Mouse (Mus musculus): ENCODE data around the gene Psma5. TPM values are rescaled to one million over a fixed set of nuclear protein-coding genes. Genes with fewer than 3 reads are reported as not detected.

Gene Psma5
- total RNA-seq, 2 experiments from 2014 or later: 98.8 to 99.0 TPM

GRCm38 (mm10) chr3:108300455-108301030, 43.8 kb downstream of the Psma5 start:
- intact Hi-C loops (cut with DNase I): no loop called here
- DNase-seq: no peak

DNA sequence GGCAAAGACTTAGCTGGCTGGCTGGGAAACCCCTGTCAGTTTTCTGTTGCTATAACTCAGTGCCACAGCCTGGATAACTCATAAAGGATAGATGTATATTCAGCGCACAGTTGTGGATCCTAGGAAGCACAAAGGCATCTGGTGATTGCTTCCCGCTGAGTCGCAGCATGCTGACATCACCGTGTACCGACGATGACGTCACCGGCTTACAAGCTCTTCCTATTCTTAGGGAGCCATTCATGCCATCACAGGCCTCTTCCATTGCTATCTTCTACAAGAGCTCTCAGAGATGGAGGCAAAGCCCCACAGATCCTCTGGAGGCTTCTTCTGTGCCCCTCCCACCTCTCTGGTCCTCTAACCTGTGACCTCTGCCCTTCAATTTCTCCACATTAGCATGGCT, 47.0 kb downstream of the Psma5 start:
- intact Hi-C loops (cut with DNase I): no loop called here
- no peak for DNase-seq

DNA sequence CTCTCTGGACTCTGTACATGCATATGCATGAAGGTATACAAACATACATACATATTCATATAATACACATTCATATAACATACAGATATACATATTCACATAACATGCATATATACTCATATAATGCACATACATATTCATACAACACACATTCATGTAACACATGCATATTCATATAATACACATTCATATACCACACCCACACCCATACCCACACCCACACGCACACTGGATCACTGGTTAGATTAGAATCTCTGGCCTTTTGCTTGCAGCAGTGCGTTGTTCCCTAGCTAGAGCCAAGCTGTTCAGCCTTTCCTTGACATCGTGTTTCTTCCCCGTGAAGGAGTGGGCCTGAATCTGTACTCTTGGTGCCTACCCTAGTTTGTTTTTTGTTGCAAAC, 48.0 kb downstream of the Psma5 start:
- intact Hi-C loops (cut with DNase I): no loop called here
- DNase-seq: no peak

- intact Hi-C loops (cut with DNase I): no loop called here
- no peak for DNase-seq
Observed at GRCm38 (mm10) chr3:108306387-108306786, 49.7 kb downstream of the Psma5 start.

- intact Hi-C loops (cut with DNase I): no loop called here
Observed at GRCm38 (mm10) chr3:108307485-108307884, 50.8 kb downstream of the Psma5 start.

GRCm38 (mm10) chr3:108310921-108311341, 54.2 kb downstream of the Psma5 start:
- intact Hi-C loops (cut with DNase I): no loop called here
- DNase-seq: no peak

More at GRCm38 (mm10) chr3:108307485-108307884, 50.8 kb downstream of the Psma5 start:
- no peak for DNase-seq

DNA sequence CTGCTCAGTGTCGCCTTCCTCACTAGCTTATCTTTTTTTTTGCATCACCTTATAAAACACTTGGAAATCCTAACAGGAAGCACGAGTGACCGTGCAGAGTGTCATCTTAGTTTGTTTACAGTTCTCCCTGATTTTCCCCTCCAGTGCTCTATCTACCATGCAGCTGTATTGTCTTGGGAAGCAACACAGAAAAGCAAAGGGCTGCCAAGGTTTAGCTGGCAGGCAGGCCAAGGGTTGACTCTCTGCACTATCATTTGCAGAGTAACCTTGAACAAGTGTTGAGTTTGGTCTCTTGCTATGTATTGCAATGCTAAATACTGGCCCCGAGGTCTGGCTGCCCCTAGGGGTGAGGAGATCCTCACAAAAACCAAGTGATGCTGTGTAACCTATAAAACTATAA, 55.0 kb downstream of the Psma5 start:
- DNase-seq: no peak
- intact Hi-C loops (cut with DNase I): no loop called here

- intact Hi-C loops (cut with DNase I): no loop called here
- no peak for DNase-seq
Observed at GRCm38 (mm10) chr3:108312414-108312813, 55.7 kb downstream of the Psma5 start.

DNA sequence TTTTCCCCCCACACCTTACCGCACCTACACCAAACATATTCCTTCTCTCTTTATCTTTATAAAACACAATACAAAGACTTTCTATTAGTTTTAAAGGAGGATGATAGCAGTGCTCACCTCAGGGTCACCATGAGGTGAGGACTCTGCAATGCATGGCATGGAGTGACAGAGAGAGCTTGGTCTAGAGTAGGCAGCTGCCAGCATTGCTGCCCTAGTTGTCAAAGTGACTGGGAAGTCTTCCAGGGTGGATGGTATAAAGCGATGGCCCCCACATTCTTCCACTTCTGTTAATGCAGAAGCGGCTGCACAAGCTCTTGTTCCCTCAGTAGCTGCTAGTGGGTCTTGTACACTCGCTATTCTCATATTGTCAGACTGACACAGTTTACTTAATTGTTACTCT, 56.4 kb downstream of the Psma5 start:
- DNase-seq: no peak
- intact Hi-C loops (cut with DNase I): no loop called here

DNA sequence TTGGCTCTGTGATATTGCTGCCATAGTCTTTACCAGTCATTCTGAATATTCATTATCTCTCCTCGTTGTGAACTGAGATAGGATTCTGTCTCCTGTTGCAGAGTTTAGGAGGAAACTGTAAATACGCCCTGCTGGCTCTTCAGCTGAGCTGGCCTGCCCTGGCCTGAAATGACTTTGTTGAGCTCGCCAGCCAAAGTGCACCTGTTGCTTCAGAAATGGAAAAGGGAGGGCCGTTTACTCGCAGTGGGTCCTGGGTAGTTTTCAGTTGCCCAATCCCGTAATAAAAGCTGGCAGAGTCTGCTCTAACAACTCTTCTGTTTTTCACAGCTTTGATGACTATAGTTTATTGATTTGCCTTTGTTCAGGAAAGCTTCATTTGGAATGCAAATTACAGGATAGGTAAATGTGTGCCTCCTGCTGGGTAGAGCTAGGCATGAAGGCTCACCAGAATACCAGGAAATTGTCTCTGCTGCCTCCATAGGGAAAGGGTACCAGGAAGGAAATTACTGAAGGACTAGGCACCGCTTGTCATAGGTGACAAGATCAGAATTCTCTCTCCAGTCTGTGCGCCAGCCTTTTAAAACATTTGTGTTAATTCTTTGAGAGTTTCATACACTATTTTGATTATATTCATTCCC, 57.4 kb downstream of the Psma5 start:
- no peak for DNase-seq
- intact Hi-C loops (cut with DNase I): no loop called here

GRCm38 (mm10) chr3:108318517-108318916, 61.8 kb downstream of the Psma5 start:
- intact Hi-C loops (cut with DNase I): no loop called here
- DNase-seq: no peak

DNA sequence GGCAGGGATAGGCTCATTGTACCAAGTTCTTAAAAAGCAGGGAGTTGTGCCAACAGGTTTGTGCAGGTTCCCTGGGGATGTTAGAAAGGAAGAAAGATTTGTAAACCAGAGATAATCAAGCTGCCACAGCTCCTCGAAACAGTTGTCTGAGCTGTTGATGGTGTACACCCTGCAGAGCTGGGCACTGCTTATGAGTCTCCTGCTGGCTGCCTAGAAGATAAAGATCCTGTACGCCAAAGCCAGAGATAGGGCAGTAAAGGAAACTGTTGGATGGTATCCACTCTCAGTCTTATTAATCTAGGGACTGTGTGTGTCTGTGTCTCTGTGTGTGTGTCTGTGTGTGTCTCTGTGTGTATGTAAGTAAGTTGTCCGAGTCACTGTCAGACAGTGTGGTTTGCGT, 64.9 kb downstream of the Psma5 start:
- no peak for DNase-seq
- intact Hi-C loops (cut with DNase I): no loop called here

- intact Hi-C loops (cut with DNase I): no loop called here
- DNase-seq: no peak
Observed at GRCm38 (mm10) chr3:108322136-108322535, 65.4 kb downstream of the Psma5 start.

DNA sequence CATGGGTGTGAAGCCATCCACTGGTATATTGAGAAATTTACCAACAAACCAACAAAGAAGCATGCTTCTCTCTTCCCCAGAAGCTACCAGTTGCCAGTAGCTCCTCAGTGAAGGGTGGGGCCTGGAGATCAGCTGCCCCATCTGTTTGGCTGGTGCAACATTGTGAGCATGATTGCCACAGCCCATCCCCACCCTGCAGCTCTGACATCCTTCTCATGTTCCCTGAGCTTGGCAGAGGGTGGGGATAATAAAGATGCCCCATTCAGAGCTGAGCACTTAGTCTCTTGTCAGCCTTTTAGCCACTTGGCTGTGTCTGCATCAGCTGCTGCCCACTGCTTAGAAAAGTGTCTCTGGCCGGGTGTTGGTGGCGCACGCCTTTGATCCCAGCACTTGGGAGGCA, 66.2 kb downstream of the Psma5 start:
- DNase-seq: peak; percentile 40
- intact Hi-C loops (cut with DNase I): no loop called here

- no peak for DNase-seq
- intact Hi-C loops (cut with DNase I): loop anchor here (5.0 kb wide), 1 partner anchor 38 kb away; no protein-coding TSS in a partner anchor
Observed at GRCm38 (mm10) chr3:108324837-108325236, 68.1 kb downstream of the Psma5 start.

DNA sequence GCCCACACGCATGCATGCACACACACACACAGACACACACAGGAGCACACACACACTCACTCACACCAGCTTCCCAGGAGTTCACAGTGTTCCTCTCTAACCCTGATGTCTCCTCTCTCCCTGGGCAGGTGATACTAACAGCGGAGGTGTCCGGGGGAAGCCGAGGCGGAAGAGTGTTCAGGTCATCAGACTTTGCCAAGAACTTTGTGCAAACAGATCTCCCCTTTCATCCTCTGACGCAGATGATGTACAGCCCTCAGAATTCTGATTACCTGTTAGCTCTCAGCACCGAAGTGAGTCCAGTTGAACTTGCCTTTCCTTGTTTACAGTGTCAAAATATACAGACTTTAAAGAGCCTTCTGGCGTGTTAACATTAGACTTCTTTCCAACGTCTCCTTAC, 68.8 kb downstream of the Psma5 start:
- no peak for DNase-seq
- intact Hi-C loops (cut with DNase I): loop anchor here (5.0 kb wide), 1 partner anchor 38 kb away; no protein-coding TSS in a partner anchor

- intact Hi-C loops (cut with DNase I): loop anchor here (5.0 kb wide), 1 partner anchor 40 kb away; no protein-coding TSS in a partner anchor
- DNase-seq: no peak
Observed at GRCm38 (mm10) chr3:108327275-108327674, 70.5 kb downstream of the Psma5 start.

DNA sequence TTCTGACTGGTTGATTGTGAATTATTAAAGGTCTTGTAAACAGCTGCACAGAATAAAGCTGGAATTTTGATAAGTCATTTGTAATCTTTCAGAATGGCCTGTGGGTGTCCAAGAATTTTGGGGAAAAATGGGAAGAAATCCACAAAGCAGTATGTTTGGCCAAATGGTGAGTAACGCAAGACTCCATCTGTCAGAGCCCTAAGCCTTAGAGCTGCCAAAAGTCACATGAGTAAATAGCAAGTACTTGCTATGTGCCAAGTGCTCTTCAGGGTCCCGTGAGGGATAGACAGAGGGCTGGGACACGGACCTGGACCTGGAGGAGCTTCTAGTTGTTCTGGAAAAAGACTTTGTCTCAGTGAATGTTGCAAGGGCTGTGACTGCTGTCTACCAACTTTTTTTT, 71.2 kb downstream of the Psma5 start:
- intact Hi-C loops (cut with DNase I): loop anchor here (5.0 kb wide), 1 partner anchor 41 kb away; no protein-coding TSS in a partner anchor
- peak; percentile 11 for DNase-seq

- DNase-seq: peak; percentile 90
- intact Hi-C loops (cut with DNase I): loop anchor here (5.0 kb wide), 1 partner anchor 41 kb away; no protein-coding TSS in a partner anchor
Observed at GRCm38 (mm10) chr3:108328441-108328841, 71.7 kb downstream of the Psma5 start.
